In genomic region chr7:89478490-89478889, GRCm38 (mm10) we compare ENCODE assay signal across 12 mouse cellular contexts. TPM values are rescaled to one million over a fixed set of nuclear protein-coding genes. Genes with fewer than 3 reads are reported as not detected.
A peak's percentile ranks its signal among the peaks of the same experiment; 100 is the strongest.
DNase-seq lines count a peak whose midpoint lies in the region; ATAC-seq lines count a peak whose summit lies in the region.
"Had no signal": no experiment of that assay in that cellular context is flagged by ENCODE, and none has a peak within 500 bp of the region (broad histone marks: within the 10 kb centered on the region; RNA-seq: fewer than 3 reads in every experiment).

No protein-coding gene starts in this region.

- WGBS in hindbrain, embryonic 14.5 days: 85% methylated on average over 2 of the region's 2 CpGs
- 89% methylated on average over 2 of the region's 2 CpGs for WGBS in hindbrain, embryonic 13.5 days
- WGBS in neural tube, embryonic 13.5 days: 85% methylated on average over 2 of the region's 2 CpGs
- 91% methylated on average over 2 of the region's 2 CpGs for WGBS in neural tube, embryonic 15.5 days

- H3K4me2 ChIP-seq in hindbrain, embryonic 14.5 days (replicated peaks): no peak overlapping the region
- H3K4me2 ChIP-seq in hindbrain, embryonic 13.5 days: no peak overlapping the region
- H3K4me2 ChIP-seq in neural tube, embryonic 13.5 days: no peak overlapping the region
- no peak overlapping the region for H3K4me2 ChIP-seq in neural tube, embryonic 15.5 days
- H3K4me2 ChIP-seq: limb, embryonic 12.5 days had no signal

- H3K36me3 ChIP-seq in hindbrain, embryonic 14.5 days (replicated peaks; ENCODE audit: control insufficient read depth, insufficient read depth): no peaks in the 10 kb centered on the region
- H3K36me3 ChIP-seq in hindbrain, embryonic 13.5 days: no peaks in the 10 kb centered on the region
- H3K36me3 ChIP-seq in neural tube, embryonic 13.5 days: no peaks in the 10 kb centered on the region
- no peaks in the 10 kb centered on the region for H3K36me3 ChIP-seq in neural tube, embryonic 15.5 days
- H3K36me3 ChIP-seq: limb, embryonic 12.5 days had no signal

- no peaks in the 10 kb centered on the region for H3K9me3 ChIP-seq in hindbrain, embryonic 14.5 days (ENCODE audit: control insufficient read depth, low read length)
- no peaks in the 10 kb centered on the region for H3K9me3 ChIP-seq in hindbrain, embryonic 13.5 days
- no peaks in the 10 kb centered on the region for H3K9me3 ChIP-seq in neural tube, embryonic 13.5 days
- H3K9me3 ChIP-seq in neural tube, embryonic 15.5 days (replicated peaks): no peaks in the 10 kb centered on the region
- H3K9me3 ChIP-seq: limb, embryonic 12.5 days had no signal

- H3K9ac ChIP-seq in hindbrain, embryonic 14.5 days: no peak overlapping the region
- H3K9ac ChIP-seq in hindbrain, embryonic 13.5 days: no peak overlapping the region
- H3K9ac ChIP-seq in neural tube, embryonic 13.5 days: no peak overlapping the region
- H3K9ac ChIP-seq in neural tube, embryonic 15.5 days (replicated peaks): no peak overlapping the region
- H3K9ac ChIP-seq: limb, embryonic 12.5 days had no signal

- H3K4me3 ChIP-seq in hindbrain, embryonic 14.5 days (replicated peaks; ENCODE audit: low read length): no peak overlapping the region
- H3K4me3 ChIP-seq in hindbrain, embryonic 13.5 days: no peak overlapping the region
- no peak overlapping the region for H3K4me3 ChIP-seq in neural tube, embryonic 13.5 days
- H3K4me3 ChIP-seq in neural tube, embryonic 15.5 days (replicated peaks): no peak overlapping the region
- H3K4me3 ChIP-seq: limb, embryonic 12.5 days had no signal

- peak; percentile 19 for DNase-seq in embryo, embryonic 10.5 days (ENCODE audit: low spot score)
- DNase-seq in embryo, embryonic 11 days: no peak
- DNase-seq in hindbrain, embryonic 14.5 days (ENCODE audit: low spot score): no peak
- DNase-seq in testis, postnatal 10 days (ENCODE audit: low spot score): peak; percentile 51
- DNase-seq in ovary, adult 18-20 months (ENCODE audit: low spot score): no peak
- DNase-seq: adrenal gland, postnatal 25 days; thymus, adult 2 months had no signal

- peak; percentile 9; the same call in 1 of the 2 replicates for ATAC-seq in hindbrain, embryonic 14.5 days (ENCODE audit: low FRiP score)
- ATAC-seq in hindbrain, embryonic 13.5 days (ENCODE audit: low FRiP score): no peak
- ATAC-seq in neural tube, embryonic 13.5 days (ENCODE audit: low read depth): peak; percentile 27; the same call in 1 of the 2 replicates
- no peak for ATAC-seq in neural tube, embryonic 15.5 days (ENCODE audit: low FRiP score)

- H3K27ac ChIP-seq in hindbrain, embryonic 14.5 days: no peak overlapping the region
- no peak overlapping the region for H3K27ac ChIP-seq in hindbrain, embryonic 13.5 days
- H3K27ac ChIP-seq in neural tube, embryonic 13.5 days (replicated peaks): no peak overlapping the region
- H3K27ac ChIP-seq in neural tube, embryonic 15.5 days (replicated peaks): no peak overlapping the region
- H3K27ac ChIP-seq: hindbrain, postnatal 0 days; limb, embryonic 12.5 days had no signal

- no peaks in the 10 kb centered on the region for H3K27me3 ChIP-seq in hindbrain, embryonic 14.5 days (ENCODE audit: control insufficient read depth, insufficient read depth, low read length)
- H3K27me3 ChIP-seq in hindbrain, embryonic 13.5 days: no peaks in the 10 kb centered on the region
- peaks cover 6% of the 10 kb centered on the region; the same call in 1 of the 2 replicates for H3K27me3 ChIP-seq in neural tube, embryonic 13.5 days
- 0 out of 2 replicates have a peak, but pooled peaks cover 2% of the 10 kb centered on the region for H3K27me3 ChIP-seq in neural tube, embryonic 15.5 days (replicated peaks)

- H3K4me1 ChIP-seq in hindbrain, embryonic 14.5 days (replicated peaks; ENCODE audit: control insufficient read depth, insufficient read depth, low read length): no peaks in the 10 kb centered on the region
- H3K4me1 ChIP-seq in hindbrain, embryonic 13.5 days (replicated peaks): no peaks in the 10 kb centered on the region
- no peaks in the 10 kb centered on the region for H3K4me1 ChIP-seq in neural tube, embryonic 13.5 days (replicated peaks)
- H3K4me1 ChIP-seq in neural tube, embryonic 15.5 days: no peaks in the 10 kb centered on the region

RNA-seq across cellular contexts. Expression of gene Prss23, which starts 48.5 kb away (rescaled TPM):
- polyA plus RNA-seq in hindbrain, embryonic 14.5 days (2014; fragmentation: Nextera tagmentation; extraction: Ambion mirVana): 16.0 and 19.0 TPM in 2 replicates
- 19.5 and 22.1 TPM in 2 replicates for polyA plus RNA-seq in hindbrain, embryonic 13.5 days (2015; fragmentation: Nextera tagmentation; extraction: Ambion mirVana)
- 16.4 and 17.0 TPM in 2 replicates for polyA plus RNA-seq in neural tube, embryonic 13.5 days (2015; fragmentation: Nextera tagmentation; extraction: Ambion mirVana)
- polyA plus RNA-seq in neural tube, embryonic 15.5 days (2015; fragmentation: Nextera tagmentation; extraction: Ambion mirVana): 15.5 and 27.6 TPM in 2 replicates

Comparison
In these comparisons a context has a peak if more than half of its experiments do, and no peak if none do; other contexts are left out.
1. DNase-seq: peak in embryo, embryonic 10.5 days (single experiment) and testis, postnatal 10 days (single experiment); none in embryo, embryonic 11 days (single experiment), hindbrain, embryonic 14.5 days (single experiment) and ovary, adult 18-20 months (single experiment).
2. ATAC-seq: peak in hindbrain, embryonic 14.5 days (single experiment) and neural tube, embryonic 13.5 days (single experiment); none in hindbrain, embryonic 13.5 days (single experiment) and neural tube, embryonic 15.5 days (single experiment).